Mouse (Mus musculus) spleen, embryonic (tissue): Measurements from ENCODE around the gene Dennd1a.

Source experiments
- CTCF ChIA-PET: fragments of 350-600 bp; sonication (Branson Sonifier 250); formaldehyde crosslinking; loops from one replicate; lab custom pipeline; 2022; lab: Charles Lee

Dennd1a gene

DNA sequence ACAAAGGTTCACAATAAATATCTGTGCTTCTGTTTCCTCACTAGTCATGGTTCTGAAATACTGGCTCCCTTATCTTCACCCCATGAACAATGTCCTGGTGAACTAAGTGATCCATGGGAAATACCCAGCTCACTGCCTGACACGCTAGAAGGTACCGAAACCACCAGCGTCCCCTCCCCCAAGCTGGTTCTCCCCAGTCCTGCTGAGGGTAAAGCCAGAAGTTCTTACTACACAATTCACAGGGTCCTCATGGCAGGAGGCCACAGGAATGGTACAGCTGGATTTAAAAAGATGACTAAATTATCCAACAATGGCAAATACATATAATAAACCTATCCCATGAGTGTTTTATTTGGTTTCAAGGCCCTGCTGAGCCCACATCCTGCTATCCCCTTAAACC lies 378.9 kb downstream of the Dennd1a start:
- CTCF ChIA-PET: interaction anchor here (0.8 kb wide), 1 partner anchor 16 kb away, joined by 3 read pairs; no protein-coding TSS in a partner anchor

- CTCF ChIA-PET: no interaction called here
Measured at GRCm38 (mm10) chr2:37906261-37906660, 380.9 kb downstream of the Dennd1a start.

DNA sequence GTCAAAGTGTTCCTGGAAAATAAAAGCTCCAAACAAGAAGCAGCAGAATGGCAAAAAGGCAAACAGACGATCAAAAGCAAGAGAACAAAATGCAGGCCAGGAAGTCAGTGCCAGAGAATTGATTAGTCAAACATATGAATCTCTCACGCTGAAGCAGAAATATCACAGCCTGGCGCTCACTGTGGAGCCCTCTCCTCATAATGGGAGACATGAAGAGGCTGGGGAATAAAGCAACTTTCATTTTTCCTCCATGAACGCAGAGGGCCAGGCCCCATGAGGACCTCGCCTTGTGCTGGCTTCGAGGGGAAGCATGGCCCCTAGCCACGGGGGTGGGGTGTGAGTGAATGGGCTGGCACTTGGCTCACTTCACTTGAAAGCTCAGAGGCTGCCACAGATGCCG lies 383.9 kb downstream of the Dennd1a start:
- CTCF ChIA-PET: no interaction called here

GRCm38 (mm10) chr2:37883214-37883613 lies 404.0 kb downstream of the Dennd1a start:
- CTCF ChIA-PET: no interaction called here

GRCm38 (mm10) chr2:37881262-37881913 lies 405.8 kb downstream of the Dennd1a start:
- CTCF ChIA-PET: no interaction called here

DNA sequence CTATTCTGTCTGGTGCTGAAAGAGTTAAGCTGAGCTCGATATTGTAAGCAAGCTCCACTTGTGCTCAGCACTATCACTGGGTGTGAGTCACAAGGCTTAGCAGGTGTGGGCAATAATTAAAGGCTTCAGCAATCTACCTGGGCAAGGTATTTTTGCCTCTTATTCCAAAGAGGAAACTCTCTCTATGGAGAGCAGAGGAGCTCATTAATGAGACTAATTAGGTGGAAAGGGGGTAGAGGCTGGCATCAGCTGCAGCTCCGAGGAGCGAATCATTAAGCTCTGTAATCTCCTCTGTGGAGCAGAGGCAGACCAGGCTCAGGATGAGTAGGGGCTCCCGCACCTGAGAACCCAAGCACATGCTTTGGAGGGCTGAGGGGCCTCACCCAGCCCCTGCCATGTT lies 407.5 kb downstream of the Dennd1a start:
- CTCF ChIA-PET: no interaction called here

GRCm38 (mm10) chr2:37872791-37873190 lies 414.4 kb downstream of the Dennd1a start:
- CTCF ChIA-PET: no interaction called here

- CTCF ChIA-PET: no interaction called here
Measured at GRCm38 (mm10) chr2:37869628-37870027, 417.6 kb downstream of the Dennd1a start.

DNA sequence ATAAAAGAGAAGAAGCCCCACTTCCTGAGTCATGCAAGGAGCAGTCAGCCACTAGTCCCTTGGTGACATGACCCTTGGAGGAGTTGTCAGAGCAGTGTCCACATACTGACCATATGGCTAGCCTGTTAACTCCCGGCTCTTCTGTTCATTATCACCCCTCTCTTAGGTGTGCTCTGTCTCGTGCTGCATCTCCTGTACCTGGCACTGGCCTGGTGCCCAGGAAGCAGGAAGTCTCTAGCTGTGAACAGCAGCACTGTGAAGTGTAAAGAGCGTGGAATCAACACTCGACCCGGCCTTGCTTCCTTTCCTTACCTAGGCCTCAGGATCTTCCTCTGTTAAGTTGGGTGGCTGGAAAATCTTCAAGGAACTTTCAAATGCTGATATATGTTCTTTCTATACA lies 419.8 kb downstream of the Dennd1a start:
- CTCF ChIA-PET: no interaction called here

- CTCF ChIA-PET: no interaction called here
Measured at GRCm38 (mm10) chr2:37857472-37857871, 429.7 kb downstream of the Dennd1a start.

DNA sequence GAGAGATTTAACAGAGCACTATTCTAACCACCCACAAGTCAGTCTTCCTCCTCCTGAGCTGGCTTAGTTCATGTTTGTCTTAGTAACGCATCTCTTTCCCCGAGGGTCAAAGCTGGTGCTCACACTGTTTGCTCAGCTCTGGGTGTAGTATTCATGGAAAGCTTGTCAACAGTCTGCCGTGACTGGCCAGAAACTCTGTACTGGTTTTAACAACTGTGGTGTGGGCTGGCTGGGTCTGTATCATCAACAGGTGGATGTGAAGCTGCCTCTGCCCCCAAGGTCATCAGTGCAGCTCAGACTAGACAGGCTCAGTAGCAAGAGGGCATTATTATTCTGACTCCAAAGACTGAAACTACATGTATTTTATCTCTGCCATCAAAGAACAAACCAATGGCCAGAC lies 430.2 kb downstream of the Dennd1a start:
- CTCF ChIA-PET: no interaction called here

- CTCF ChIA-PET: no interaction called here
Measured at GRCm38 (mm10) chr2:37855226-37855625, 432.0 kb downstream of the Dennd1a start.

DNA sequence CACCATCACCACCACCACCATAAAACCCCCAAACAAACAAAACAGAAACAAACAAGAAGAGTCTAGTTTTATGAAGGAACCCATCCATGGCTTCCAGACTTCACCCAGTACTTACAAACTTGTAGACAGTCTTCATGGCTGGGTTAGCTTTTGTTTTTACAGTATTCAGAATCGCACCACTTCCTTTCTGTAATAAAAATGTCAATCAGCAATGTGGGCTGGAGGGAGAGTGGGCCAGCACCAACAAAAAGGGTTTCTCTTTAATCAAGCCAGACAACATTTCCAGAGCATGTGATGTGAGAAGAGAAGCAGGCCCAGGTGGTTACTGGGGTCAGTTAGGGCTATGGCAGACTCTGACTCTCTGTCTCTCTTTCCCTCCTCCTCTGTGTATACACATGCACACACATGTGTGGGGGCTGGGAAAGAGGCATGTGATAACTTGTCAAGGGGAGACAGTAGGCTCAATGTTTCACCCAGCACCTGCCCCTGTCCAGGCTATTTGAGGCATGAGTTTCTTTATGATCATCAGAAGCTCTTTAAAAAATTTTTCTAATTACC lies 433.2 kb downstream of the Dennd1a start:
- CTCF ChIA-PET: no interaction called here

- CTCF ChIA-PET: no interaction called here
Measured at GRCm38 (mm10) chr2:37850626-37851025, 436.6 kb downstream of the Dennd1a start.

GRCm38 (mm10) chr2:37849357-37849756 lies 437.8 kb downstream of the Dennd1a start:
- CTCF ChIA-PET: no interaction called here

DNA sequence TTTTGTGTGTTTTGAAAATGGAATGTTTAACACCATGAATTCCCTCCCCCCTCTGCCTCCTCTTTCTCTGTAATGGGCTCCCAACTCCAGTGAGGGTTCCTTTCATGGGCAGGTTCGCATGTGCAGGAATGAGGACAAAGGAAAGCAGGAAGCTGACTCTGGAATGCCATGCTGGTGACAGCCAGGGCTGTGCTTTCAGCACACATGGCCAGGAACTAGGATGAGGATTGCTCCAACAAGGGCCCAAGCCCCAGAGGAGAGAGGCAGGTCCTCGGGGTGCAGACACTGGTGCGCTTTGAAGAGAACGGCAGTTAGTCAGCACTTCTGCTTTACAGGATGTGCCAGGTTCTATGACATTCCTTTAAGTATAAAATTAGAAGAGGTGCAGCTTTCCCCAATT lies 444.5 kb downstream of the Dennd1a start:
- CTCF ChIA-PET: no interaction called here

GRCm38 (mm10) chr2:37842151-37842569 lies 445.0 kb downstream of the Dennd1a start:
- CTCF ChIA-PET: no interaction called here

GRCm38 (mm10) chr2:37839922-37840321 lies 447.3 kb downstream of the Dennd1a start:
- CTCF ChIA-PET: no interaction called here

DNA sequence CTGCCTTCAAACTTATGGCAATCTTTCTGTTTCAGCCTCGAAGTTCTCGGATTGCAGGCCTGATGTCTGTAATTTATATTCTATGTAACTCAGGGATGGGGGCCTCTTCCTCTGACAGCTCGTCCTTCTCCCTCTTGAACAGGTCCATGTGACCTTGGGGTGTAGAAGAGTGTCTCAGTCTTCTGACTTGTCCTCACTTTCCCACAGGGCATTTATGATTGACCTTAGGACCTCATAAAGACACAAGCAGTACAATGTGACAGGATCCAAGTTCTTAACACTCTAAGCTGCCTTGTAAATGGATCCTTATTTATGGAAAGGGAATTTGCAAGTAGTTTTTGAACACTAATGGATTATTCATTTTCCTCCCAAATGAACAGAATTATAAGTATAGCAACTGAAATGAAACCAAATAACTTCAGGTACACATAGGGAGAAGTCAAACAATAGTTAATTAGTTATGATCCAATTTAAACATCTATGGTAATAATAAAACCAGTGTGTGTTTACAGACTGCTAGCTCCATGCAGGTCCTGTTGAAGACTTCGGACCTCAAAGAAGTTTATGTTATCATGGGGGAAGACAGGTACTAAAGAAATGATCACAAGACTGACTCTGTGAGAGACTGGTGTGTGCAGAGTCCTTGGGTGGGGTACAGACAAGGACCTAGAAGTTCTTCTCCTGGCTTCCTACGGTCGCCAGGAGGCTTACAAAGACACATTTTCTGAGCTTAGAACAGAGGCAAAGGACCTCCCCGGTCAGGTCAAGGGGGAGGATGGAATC lies 448.8 kb downstream of the Dennd1a start:
- CTCF ChIA-PET: no interaction called here

DNA sequence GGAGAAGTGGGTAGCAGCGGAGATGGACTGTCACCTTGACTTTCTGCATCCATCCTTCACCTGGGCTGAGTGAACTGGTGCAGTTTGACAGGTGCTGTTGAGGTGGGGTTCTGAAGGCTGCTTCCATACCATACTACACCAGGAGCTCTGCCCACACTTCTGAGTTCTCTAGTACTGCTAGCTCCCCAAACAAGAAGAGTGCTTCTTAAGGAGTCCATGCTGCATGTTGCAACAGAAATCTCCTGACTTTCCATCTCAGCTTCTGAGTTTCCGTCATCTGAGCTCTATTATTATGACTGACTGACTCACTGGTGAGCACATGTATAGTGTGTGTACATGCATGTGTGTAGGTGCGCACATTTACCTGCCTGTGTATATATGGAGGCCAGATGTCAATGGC lies 449.6 kb downstream of the Dennd1a start:
- CTCF ChIA-PET: interaction anchor here (0.5 kb wide), 1 partner anchor 743 kb away, joined by 3 read pairs; no protein-coding TSS in a partner anchor

DNA sequence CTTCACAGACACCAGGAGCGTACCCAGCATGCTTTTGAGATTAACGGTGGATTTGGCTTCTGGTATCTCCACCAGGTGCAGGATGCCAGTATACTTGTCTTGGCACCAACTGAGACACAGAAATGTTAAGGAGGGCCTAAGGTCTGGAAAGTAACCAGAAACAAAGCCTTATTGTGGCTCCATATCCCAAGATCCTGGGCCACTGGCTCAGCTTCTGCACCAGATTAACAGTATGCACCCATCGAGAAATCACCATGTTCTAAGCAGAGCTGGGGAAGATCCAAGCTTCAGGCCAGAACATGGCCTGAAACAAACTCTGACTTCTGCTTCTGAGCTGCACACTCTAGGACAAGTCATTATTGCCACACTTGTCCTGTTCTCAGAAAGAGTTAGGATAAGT lies 450.3 kb downstream of the Dennd1a start:
- CTCF ChIA-PET: interaction anchor here (0.5 kb wide), 1 partner anchor 743 kb away, joined by 3 read pairs; no protein-coding TSS in a partner anchor

DNA sequence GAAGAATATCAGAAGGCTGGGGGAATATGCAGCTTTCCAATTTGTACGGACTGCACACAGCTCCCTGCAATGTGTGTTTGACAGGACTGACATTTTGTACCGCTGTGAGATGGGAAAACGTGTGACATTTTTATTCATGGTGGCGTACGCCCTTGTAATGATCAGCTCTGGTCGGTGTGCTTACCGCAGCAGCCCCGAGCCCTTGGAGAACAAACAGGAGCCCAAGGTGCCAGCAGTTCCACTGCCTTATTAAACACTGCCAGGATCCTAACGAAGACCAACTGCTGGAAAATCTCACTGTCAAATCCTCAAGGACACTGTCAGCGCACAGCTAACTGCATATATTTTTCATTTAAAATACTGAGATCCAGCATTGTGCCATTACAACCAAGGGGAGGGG lies 454.9 kb downstream of the Dennd1a start:
- CTCF ChIA-PET: no interaction called here
